Mouse (Mus musculus) limb, embryonic 14.5 days (tissue): ENCODE data around the gene Ppp1r9b. TPM values are rescaled to one million over a fixed set of nuclear protein-coding genes. Genes with fewer than 3 reads are reported as not detected.
A peak's percentile ranks its signal among the peaks of the same experiment; 100 is the strongest.

Experiments used
- ATAC-seq: fragments of 200-750 bp; cut with Nextera tagmentation; 2 replicates; pipeline ENCODE4 v1.8.0; 2017; ENCODE audit warnings: low read depth, moderate number of reproducible peaks, moderate TSS enrichment; ENCODE audit not compliant: low FRiP score
- DNase-seq: peaks from one replicate; pipeline ENCODE4 v3.0.0-alpha.2; 2015; ENCODE audit warnings: low spot score
- H3K27ac ChIP-seq: fragments of 300-500 bp; sonication (generic); replicated peaks from 2 replicates; pipeline ENCODE4 v1.5.1; 2014; ENCODE audit warnings: low read depth, mild to moderate bottlenecking, low read length, moderate library complexity, mixed read lengths
- H3K27me3 ChIP-seq: fragments of 300-500 bp; sonication (generic); 2 replicates; pipeline ENCODE4 v1.6.1; 2014; ENCODE audit warnings: low read length, mixed read lengths; ENCODE audit not compliant: control insufficient read depth, insufficient read depth
- H3K36me3 ChIP-seq: fragments of 300-500 bp; sonication (generic); 2 replicates; pipeline ENCODE4 v1.6.1; 2014; ENCODE audit warnings: mild to moderate bottlenecking, low read length, moderate library complexity, mixed read lengths; ENCODE audit not compliant: control insufficient read depth, insufficient read depth
- H3K4me1 ChIP-seq: fragments of 300-500 bp; sonication (generic); 2 replicates; pipeline ENCODE4 v1.6.1; 2014; ENCODE audit warnings: antibody characterized with exemption, low read length, mixed read lengths; ENCODE audit not compliant: control insufficient read depth, insufficient read depth
- H3K4me2 ChIP-seq: fragments of 300-500 bp; sonication (generic); replicated peaks from 2 replicates; pipeline ENCODE4 v1.6.1; 2014; ENCODE audit warnings: low read depth, mild to moderate bottlenecking, low read length, moderate library complexity; ENCODE audit not compliant: severe bottlenecking
- H3K4me3 ChIP-seq: fragments of 300-500 bp; sonication (generic); replicated peaks from 2 replicates; pipeline ENCODE4 v1.5.1; 2014; ENCODE audit warnings: low read length
- H3K9ac ChIP-seq: fragments of 300-500 bp; sonication (generic); 2 replicates; pipeline ENCODE4 v1.6.1; 2014; ENCODE audit warnings: mild to moderate bottlenecking, low read depth, low read length, moderate library complexity; ENCODE audit not compliant: severe bottlenecking
- H3K9me3 ChIP-seq: fragments of 300-500 bp; sonication (generic); 2 replicates; pipeline ENCODE4 v1.6.1; 2016; ENCODE audit warnings: low read length; ENCODE audit not compliant: control insufficient read depth
- POLR2A ChIP-seq: fragments of 200-500 bp; IDR thresholded peaks from 2 replicates; pipeline ENCODE4 v1.8.0; 2012; ENCODE audit warnings: inconsistent platforms, mild to moderate bottlenecking, moderate library complexity, borderline replicate concordance; ENCODE audit not compliant: insufficient read depth, insufficient read length; ENCODE audit errors: extremely low read depth
- WGBS: fragments of 180-500 bp; shearing (Covaris S2); extraction: QIAGEN DNeasy Blood & Tissue Kit; methylation state at CpG from one replicate; pipeline ENCODE4 v1.1.7; 2014; 5-methylcytosine and 5-hydroxymethylcytosine counted together
- polyA plus RNA-seq, 2 experiments: library from polyadenylated mRNA; depleted of rRNA in 1 of 2; stranded (reverse) in 1 of 2; unstranded in 1 of 2; fragments of >200 nt; fragmentation: Nextera tagmentation in 1 of 2; extraction: Ambion mirVana in 1 of 2; gene quantifications; 2 replicates each; pipeline versions ENCODE4 v1.2.1 to v1.2.3; 2012 to 2014

The Ppp1r9b gene
- polyA plus RNA-seq, 2 experiments: 17.3 to 32.8 TPM

GRCm38 (mm10) chr11:95038156-95038817 lies 47.5 kb downstream of the Ppp1r9b start:
- no peak for TF ChIP-seq POLR2A
- Histone ChIP-seq H3K27ac (no peak overlapping the region), H3K9ac (no peak overlapping the region), H3K4me2 (no peak overlapping the region), H3K9me3 (no peaks in the 10 kb centered on the region), H3K4me1 (peaks cover 12% of the 10 kb centered on the region), H3K27me3 (no peaks in the 10 kb centered on the region), H3K36me3 (peaks cover 16% of the 10 kb centered on the region), H3K4me3 (no peak overlapping the region)
- no peak for DNase-seq
- WGBS: 81% methylated on average over 14 of the region's 14 CpGs
- no peak for ATAC-seq

DNA sequence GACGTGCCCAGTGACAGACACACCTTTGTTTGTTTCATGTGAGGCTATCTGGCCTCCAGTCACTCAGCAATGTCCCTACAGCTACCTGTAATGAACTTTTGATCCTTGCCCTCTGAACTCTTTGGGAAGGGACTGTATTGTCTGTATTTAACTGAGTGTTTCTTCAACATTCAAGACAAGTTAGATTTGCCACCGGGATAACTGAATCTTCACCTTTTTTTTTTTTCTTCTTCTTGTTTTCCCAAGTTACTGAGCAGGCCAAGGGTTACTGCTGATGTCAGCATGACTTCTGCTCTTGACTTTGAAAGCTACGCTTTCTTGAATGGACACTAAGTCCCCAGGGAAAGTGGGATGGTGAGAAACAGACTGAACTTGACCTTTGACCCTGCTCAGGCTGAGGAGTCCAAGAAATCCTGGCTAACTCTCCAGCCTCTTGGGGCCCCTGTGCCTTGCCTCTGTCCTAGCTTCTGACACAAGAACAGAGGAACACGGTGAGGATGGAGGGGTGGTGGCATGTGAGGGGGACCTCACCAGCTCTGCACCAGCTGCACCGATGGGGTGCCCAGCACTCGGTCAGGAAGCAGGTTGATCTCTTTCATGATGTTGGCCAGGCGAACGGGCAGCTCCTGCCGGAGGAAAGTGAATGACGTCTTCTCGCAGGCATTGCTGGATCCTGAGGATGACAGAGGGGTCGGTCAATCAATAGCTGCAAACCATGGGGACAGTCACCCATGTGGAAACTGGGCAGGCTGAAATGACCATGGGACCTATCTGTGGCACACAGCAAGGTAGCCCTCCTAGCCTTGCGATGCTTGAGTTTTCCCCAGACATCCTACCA lies 48.2 kb downstream of the Ppp1r9b start:
- no peak overlapping the region for H3K4me2 ChIP-seq
- no peak overlapping the region for H3K4me3 ChIP-seq
- DNase-seq: no peak
- whole genome bisulfite sequencing: 85% methylated on average over 13 of the region's 13 CpGs
- no peak for ATAC-seq
- no peaks in the 10 kb centered on the region for H3K27me3 ChIP-seq
- no peak overlapping the region for H3K9ac ChIP-seq
- H3K9me3 ChIP-seq: no peaks in the 10 kb centered on the region
- no peak overlapping the region for H3K27ac ChIP-seq
- peaks cover 12% of the 10 kb centered on the region for H3K4me1 ChIP-seq
- TF ChIP-seq POLR2A: no peak
- H3K36me3 ChIP-seq: peaks cover 16% of the 10 kb centered on the region

GRCm38 (mm10) chr11:95039766-95040165 lies 48.9 kb downstream of the Ppp1r9b start:
- 0 out of 2 replicates have a peak overlapping the region, but pooled peaks have one; percentile 74 for H3K9ac ChIP-seq
- no peaks in the 10 kb centered on the region for H3K9me3 ChIP-seq
- H3K4me1 ChIP-seq: peaks cover 12% of the 10 kb centered on the region
- H3K4me3 ChIP-seq: peak overlapping the region; percentile 79
- peaks cover 16% of the 10 kb centered on the region for H3K36me3 ChIP-seq
- DNase-seq (no peak), ATAC-seq (no peak)
- no peak for TF ChIP-seq POLR2A
- H3K27ac ChIP-seq: no peak overlapping the region
- H3K4me2 ChIP-seq: peak overlapping the region; percentile 91; the same call in 1 of the 2 replicates
- no peaks in the 10 kb centered on the region for H3K27me3 ChIP-seq
- 89% methylated on average over 4 of the region's 4 CpGs for WGBS

DNA sequence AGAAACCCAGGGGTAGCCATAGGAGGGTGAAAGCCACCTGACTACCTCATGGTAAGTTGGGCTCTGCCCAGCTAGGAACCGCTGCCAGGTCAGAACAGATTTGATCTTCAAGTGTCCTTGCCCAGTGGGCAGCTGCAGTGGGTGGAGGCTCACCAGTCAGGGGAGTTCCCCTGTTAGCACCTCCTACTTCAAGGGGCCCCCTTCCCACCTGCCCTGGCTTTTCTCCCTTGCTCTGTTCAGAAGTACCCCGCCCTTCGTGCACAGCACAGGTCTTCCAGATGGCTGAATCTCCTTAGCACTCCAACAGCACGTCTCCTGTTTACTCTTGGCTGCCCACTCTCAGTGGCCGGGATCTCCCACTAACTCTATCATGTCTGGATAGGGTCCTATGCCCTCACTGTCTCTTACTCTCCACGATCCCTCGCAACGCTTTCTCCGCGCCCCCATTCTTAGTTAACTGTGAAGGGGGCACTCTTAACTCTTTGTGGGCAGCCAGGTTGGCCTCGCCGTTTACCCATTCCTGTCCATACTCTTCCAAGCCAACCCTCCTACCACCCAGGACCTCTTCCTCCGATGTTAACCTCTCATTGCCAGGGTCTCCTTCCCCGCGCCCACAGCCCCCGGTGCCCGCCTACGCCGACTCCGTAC lies 49.8 kb downstream of the Ppp1r9b start:
- Histone ChIP-seq H3K9me3 (no peaks in the 10 kb centered on the region), H3K4me1 (peaks cover 12% of the 10 kb centered on the region), H3K27me3 (no peaks in the 10 kb centered on the region), H3K36me3 (peaks cover 16% of the 10 kb centered on the region), H3K9ac (peak overlapping the region; percentile 74), H3K27ac (peak overlapping the region; percentile 70), H3K4me3 (peak overlapping the region; percentile 79), H3K4me2 (peak overlapping the region; percentile 91)
- no peak for TF ChIP-seq POLR2A
- no peak for DNase-seq
- 1% methylated on average over 20 of the region's 20 CpGs for WGBS
- ATAC-seq: peak; percentile 10; the same call in 1 of the 2 replicates

GRCm38 (mm10) chr11:95041139-95041609 lies 50.3 kb downstream of the Ppp1r9b start, which contains the start of gene Pdk2:
TSS of gene Pdk2 (minus strand) at chr11:95041354.
- H3K27me3 ChIP-seq: no peaks in the 10 kb centered on the region

More at GRCm38 (mm10) chr11:95041139-95041609, 50.3 kb downstream of the Ppp1r9b start, which contains the start of gene Pdk2:
- peak within 1 kb of the TSS; percentile 70 for H3K27ac ChIP-seq
- H3K4me1 ChIP-seq: peaks cover 12% of the 10 kb centered on the region
- H3K4me3 ChIP-seq: peak within 1 kb of the TSS; percentile 79
- H3K36me3 ChIP-seq: peaks cover 16% of the 10 kb centered on the region
- peak; percentile 95 for DNase-seq
- TF ChIP-seq POLR2A: no peak
- peak; percentile 98 for ATAC-seq
- peak within 1 kb of the TSS; percentile 91 for H3K4me2 ChIP-seq
- WGBS: under 1% methylated on average over 41 of the region's 41 CpGs
- no peaks in the 10 kb centered on the region for H3K9me3 ChIP-seq
- H3K9ac ChIP-seq: peak within 1 kb of the TSS; percentile 74
